Mouse (Mus musculus): ENCODE measurements around the gene Kcnh4.

DNA sequence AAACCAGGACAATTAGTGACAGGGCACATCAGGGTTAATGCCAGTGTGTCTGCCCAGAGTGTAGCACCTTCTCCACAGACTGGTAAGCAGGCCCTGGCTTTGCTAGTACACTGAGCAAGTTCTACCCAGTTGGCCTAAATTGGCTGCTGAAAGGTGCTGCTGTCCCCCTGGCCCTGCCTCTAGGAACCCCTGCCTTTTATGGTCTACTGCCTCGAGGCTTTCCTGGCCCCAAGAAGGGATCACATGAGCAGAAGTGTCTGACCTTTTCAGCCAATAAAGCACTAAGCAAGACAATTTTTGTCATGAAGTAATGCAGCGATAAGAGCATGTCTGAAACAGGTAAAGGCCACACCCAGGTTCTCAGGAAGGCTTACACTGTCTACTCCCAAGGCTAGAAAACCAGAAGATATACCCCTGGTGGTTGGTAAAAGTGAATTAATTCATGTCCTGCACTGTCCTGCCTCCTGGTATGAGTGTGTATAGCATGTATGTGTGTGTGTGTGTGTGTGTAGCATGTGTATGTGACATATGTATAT is 37.2 kb downstream of the Kcnh4 start:
- TF ChIP-seq CTCF (IDR thresholded peaks at IDR 0.05; ENCODE audit: low read depth, low read length) (no peak), POLR2A (IDR thresholded peaks at IDR 0.05; ENCODE audit: insufficient read depth, low read length) (no peak), EP300 (IDR thresholded peaks at IDR 0.05; ENCODE audit: insufficient read depth, low read depth, low read length) (no peak)

All from ES-Bruce4 (cell line).